In genomic region chr17:28591476-28591875, GRCm38 (mm10) we compare ENCODE assay signal across 22 mouse cellular contexts. TPM values are rescaled to one million over a fixed set of nuclear protein-coding genes. Genes with fewer than 3 reads are reported as not detected.
DNase-seq lines count a peak whose midpoint lies in the region; ATAC-seq lines count a peak whose summit lies in the region.
"Had no signal": no experiment of that assay in that cellular context is flagged by ENCODE, and none has a peak within 500 bp of the region (broad histone marks: within the 10 kb centered on the region; RNA-seq: fewer than 3 reads in every experiment).

No protein-coding gene starts in this region.

- no peak overlapping the region for H3K4me3 ChIP-seq in heart, embryonic 15.5 days
- H3K4me3 ChIP-seq: embryonic facial prominence, embryonic 12.5 days; forebrain, embryonic 12.5 days; hindbrain, embryonic 15.5 days; limb, embryonic 15.5 days; midbrain, embryonic 15.5 days had no signal

- WGBS in heart, embryonic 15.5 days: 38% methylated on average over 5 of the region's 5 CpGs

- DNase-seq in spleen, adult 12 weeks (ENCODE audit: low spot score): peak; percentile 40
- no peak for DNase-seq in spleen, postnatal 14 days (ENCODE audit: low spot score in 2 of 2)
- peak; percentile 54 for DNase-seq in adrenal gland, postnatal 14 days
- DNase-seq in T-cell, adult 2 months (ENCODE audit: low spot score): no peak
- DNase-seq in thymus, postnatal 14 days: no peak
- DNase-seq in kidney, postnatal 4 days: no peak
- DNase-seq: cerebellum, postnatal 14 days; kidney, adult 18-20 months; kidney, postnatal 36 days; right cerebral cortex, adult 18-20 months; thymus, postnatal 36 days had no signal

- H3K36me3 ChIP-seq in heart, embryonic 15.5 days: peaks cover 54% of the 10 kb centered on the region

- H3K27ac ChIP-seq in heart, embryonic 15.5 days: peak overlapping the region; percentile 77
- H3K27ac ChIP-seq: embryonic facial prominence, embryonic 12.5 days; forebrain, embryonic 12.5 days; hindbrain, embryonic 15.5 days; limb, embryonic 15.5 days; midbrain, embryonic 15.5 days had no signal

- H3K27me3 ChIP-seq in heart, embryonic 15.5 days: no peaks in the 10 kb centered on the region
- H3K27me3 ChIP-seq: CH12.LX; embryonic facial prominence, embryonic 12.5 days; forebrain, embryonic 12.5 days; hindbrain, embryonic 15.5 days; limb, embryonic 15.5 days; midbrain, embryonic 15.5 days had no signal

- peak; percentile 66; the same call in 1 of the 2 replicates for ATAC-seq in heart, embryonic 15.5 days (replicated peaks; ENCODE audit: insufficient number of reproducible peaks, insufficient read depth, low FRiP score, low read depth)
- ATAC-seq: lung, postnatal 0 days; midbrain, embryonic 15.5 days had no signal

- no peak overlapping the region for H3K9ac ChIP-seq in heart, embryonic 15.5 days
- H3K9ac ChIP-seq: embryonic facial prominence, embryonic 12.5 days; forebrain, embryonic 12.5 days; hindbrain, embryonic 15.5 days; limb, embryonic 15.5 days; midbrain, embryonic 15.5 days had no signal

- peaks cover 26% of the 10 kb centered on the region for H3K4me1 ChIP-seq in heart, embryonic 15.5 days (replicated peaks)
- H3K4me1 ChIP-seq: embryonic facial prominence, embryonic 12.5 days; forebrain, embryonic 12.5 days; hindbrain, embryonic 15.5 days; midbrain, embryonic 15.5 days had no signal

- H3K9me3 ChIP-seq in heart, embryonic 15.5 days (replicated peaks): no peaks in the 10 kb centered on the region
- H3K9me3 ChIP-seq: embryonic facial prominence, embryonic 12.5 days; forebrain, embryonic 12.5 days; hindbrain, embryonic 15.5 days; limb, embryonic 15.5 days; midbrain, embryonic 15.5 days had no signal

- H3K4me2 ChIP-seq in heart, embryonic 15.5 days: no peak overlapping the region
- H3K4me2 ChIP-seq: embryonic facial prominence, embryonic 12.5 days; forebrain, embryonic 12.5 days; hindbrain, embryonic 15.5 days; limb, embryonic 15.5 days; midbrain, embryonic 15.5 days had no signal

RNA-seq across cellular contexts. Expression of gene Lhfpl5, which starts 16.0 kb away (rescaled TPM):
- total RNA-seq in adrenal gland, postnatal 14 days (2021): 1.7 and 3.3 TPM in 2 replicates
- polyA plus RNA-seq in heart, embryonic 15.5 days (2015; fragmentation: Nextera tagmentation; extraction: Ambion mirVana): 0.15 and 0.42 TPM in 2 replicates
- total RNA-seq: gastrocnemius, adult 8-10 months had no signal

RNA-seq across cellular contexts. Expression of gene Clps, which starts 30.9 kb away (rescaled TPM):
- total RNA-seq in adrenal gland, postnatal 14 days (2021): not detected in 2 replicates
- polyA plus RNA-seq in heart, embryonic 15.5 days (2015; fragmentation: Nextera tagmentation; extraction: Ambion mirVana): 1.1 and 1.2 TPM in 2 replicates
- total RNA-seq: CH12.LX; gastrocnemius, adult 8-10 months; left cerebral cortex, adult 8-10 months had no signal
- polyA plus RNA-seq: embryonic facial prominence, embryonic 12.5 days; forebrain, embryonic 12.5 days; neural tube, embryonic 11.5 days had no signal

RNA-seq across cellular contexts. Expression of gene Srpk1, which starts 31.0 kb away (rescaled TPM):
- 57.1 and 69.7 TPM in 2 replicates for total RNA-seq in adrenal gland, postnatal 14 days (2021)
- 39.8 and 45.4 TPM in 2 replicates for polyA plus RNA-seq in heart, embryonic 15.5 days (2015; fragmentation: Nextera tagmentation; extraction: Ambion mirVana)

RNA-seq across cellular contexts. Expression of gene Clpsl2, which starts 42.3 kb away (rescaled TPM):
- not detected in 2 replicates for total RNA-seq in adrenal gland, postnatal 14 days (2021)
- polyA plus RNA-seq in heart, embryonic 15.5 days (2015; fragmentation: Nextera tagmentation; extraction: Ambion mirVana): not detected in 2 replicates
- total RNA-seq: CH12.LX; gastrocnemius, adult 8-10 months; left cerebral cortex, adult 8-10 months had no signal
- polyA plus RNA-seq: embryonic facial prominence, embryonic 12.5 days; forebrain, embryonic 12.5 days; hindbrain, embryonic 15.5 days; limb, embryonic 15.5 days; lung, postnatal 0 days; midbrain, embryonic 15.5 days; neural tube, embryonic 11.5 days had no signal

Comparison
In these comparisons a context has a peak if more than half of its experiments do, and no peak if none do; other contexts are left out.
1. DNase-seq: peak in spleen, adult 12 weeks (single experiment) and adrenal gland, postnatal 14 days (single experiment); none in spleen, postnatal 14 days (0 of 2), T-cell, adult 2 months (single experiment), thymus, postnatal 14 days (single experiment) and kidney, postnatal 4 days (0 of 2).